Mouse (Mus musculus): ENCODE data around the gene Tomm70a. TPM values are rescaled to one million over a fixed set of nuclear protein-coding genes. Genes with fewer than 3 reads are reported as not detected.
A peak's percentile ranks its signal among the peaks of the same experiment; 100 is the strongest.
"Not testable (repeated sequence)": the region's sequence is repeated elsewhere in the genome, so short reads cannot be mapped to it uniquely, and the experiment has no call there.

Tomm70a gene
- total and polyA plus RNA-seq, 3 experiments = 112 to 194 (median 129) TPM

GRCm38 (mm10) chr16:57171570-57171969 is 50.1 kb downstream of the Tomm70a start:
- DNase-seq (ENCODE audit: extremely low read depth) = no peak
- Histone ChIP-seq H3K9me3 (replicated peaks; ENCODE audit: low read length) (peaks cover 2% of the 10 kb centered on the region), H3K4me2 (ENCODE audit: insufficient read depth, low read depth, poor library complexity, severe bottlenecking) (no peak overlapping the region), H3K9ac (ENCODE audit: insufficient read depth, low read depth) (no peak overlapping the region), H3K36me3 (replicated peaks in 1 of 2; ENCODE audit: control insufficient read depth in 1 of 2, insufficient read depth in 1 of 2, low read length in 1 of 2) (peaks cover 26 to 58% of the 10 kb centered on the region in 2 experiments), H3K4me3 (replicated peaks in 1 of 3; ENCODE audit: low read depth in 2 of 3, low read length in 2 of 3, poor library complexity in 1 of 3) (no peak overlapping the region), H3K27me3 (replicated peaks) (no peaks in the 10 kb centered on the region), H3K27ac (ENCODE audit: insufficient read depth, low read depth) (no peak overlapping the region), H3K79me2 (replicated peaks; ENCODE audit: control insufficient read depth, extremely low read depth, insufficient read depth, poor library complexity, severe bottlenecking) (no peaks in the 10 kb centered on the region), H3K4me1 (ENCODE audit: control insufficient read depth in 1 of 2, insufficient read depth in 2 of 2) (peaks cover 11 to 25% of the 10 kb centered on the region in 2 experiments)
- TF ChIP-seq ETS1 (conservative IDR thresholded peaks at IDR 0.05; ENCODE audit: low read depth, low read length) (no peak), MAX (IDR thresholded peaks at IDR 0.05; ENCODE audit: low read length) (no peak), HCFC1 (IDR thresholded peaks at IDR 0.05; ENCODE audit: low read depth, low read length) (no peak), USF1 (IDR thresholded peaks at IDR 0.05; ENCODE audit: low read depth, low read length) (no peak), SMC3 (IDR thresholded peaks at IDR 0.05; ENCODE audit: low read depth, low read length) (no peak), USF2 (conservative IDR thresholded peaks at IDR 0.05; ENCODE audit: low read depth, low read length) (no peak), NELFE (IDR thresholded peaks at IDR 0.05; ENCODE audit: low read depth, low read length) (no peak), IRF4 (IDR thresholded peaks at IDR 0.05; ENCODE audit: low read depth, low read length) (no peak), PAX5 (IDR thresholded peaks at IDR 0.05; ENCODE audit: low read length) (no peak)
- in situ Hi-C loops (cut with MboI; ENCODE audit: low pct_ligation_motif_present, low pct_unique_long_range_greater_than_20kb, low sequenced_read_pairs) = no loop called here
- dilution Hi-C loops (cut with MboI; ENCODE audit: extremely low pct_ligation_motif_present, extremely low pct_unique_long_range_greater_than_20kb, low sequenced_read_pairs) = no loop called here

DNA sequence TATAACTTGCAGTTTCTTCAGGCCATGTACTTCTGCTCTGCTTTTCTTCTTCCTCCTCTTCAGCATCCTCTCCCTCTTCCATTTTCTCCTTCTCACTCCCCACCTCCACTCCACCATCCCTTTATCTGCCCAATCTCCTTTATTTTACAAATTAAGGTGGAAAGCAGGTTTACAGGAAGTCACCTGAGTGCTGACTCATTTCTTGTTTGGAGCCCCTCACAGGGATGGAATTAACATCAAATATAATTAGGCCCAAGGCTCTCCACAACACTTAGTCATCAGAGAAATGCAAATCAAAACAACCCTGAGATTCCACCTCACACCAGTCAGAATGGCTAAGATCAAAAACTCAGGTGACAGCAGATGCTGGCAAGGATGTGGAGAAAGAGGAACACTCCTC is 53.0 kb downstream of the Tomm70a start:
- DNase-seq (ENCODE audit: extremely low read depth); H3K79me2 ChIP-seq (replicated peaks; ENCODE audit: control insufficient read depth, extremely low read depth, insufficient read depth, poor library complexity, severe bottlenecking); dilution Hi-C loops (cut with MboI; ENCODE audit: extremely low pct_ligation_motif_present, extremely low pct_unique_long_range_greater_than_20kb, low sequenced_read_pairs); in situ Hi-C loops (cut with MboI; ENCODE audit: low pct_ligation_motif_present, low pct_unique_long_range_greater_than_20kb, low sequenced_read_pairs); H3K4me2 ChIP-seq (ENCODE audit: insufficient read depth, low read depth, poor library complexity, severe bottlenecking); H3K27ac ChIP-seq (ENCODE audit: insufficient read depth, low read depth); H3K4me3 ChIP-seq (replicated peaks in 1 of 3; ENCODE audit: low read depth in 2 of 3, low read length in 2 of 3, poor library complexity in 1 of 3); H3K27me3 ChIP-seq (replicated peaks); H3K9ac ChIP-seq (ENCODE audit: insufficient read depth, low read depth); H3K9me3 ChIP-seq (replicated peaks; ENCODE audit: low read length): not testable (repeated sequence)
- Histone ChIP-seq H3K4me1 (ENCODE audit: control insufficient read depth in 1 of 2, insufficient read depth in 2 of 2) (peaks cover 9 to 23% of the 10 kb centered on the region in 2 experiments), H3K36me3 (replicated peaks in 1 of 2; ENCODE audit: control insufficient read depth in 1 of 2, insufficient read depth in 1 of 2, low read length in 1 of 2) (peaks cover 34 to 70% of the 10 kb centered on the region in 2 experiments)
- 0 out of 2 replicates have a peak, but pooled peaks have one; percentile 19 for TF ChIP-seq JUND (conservative IDR thresholded peaks at IDR 0.05; ENCODE audit: low read depth, low read length)
- TF ChIP-seq BHLHE40 (IDR thresholded peaks at IDR 0.05; ENCODE audit: low read depth, low read length) = peak; percentile 87
- TF ChIP-seq ETS1 (conservative IDR thresholded peaks at IDR 0.05; ENCODE audit: low read depth, low read length) = peak; percentile 25; the same call in 1 of the 2 replicates
- TF ChIP-seq IRF4 (IDR thresholded peaks at IDR 0.05; ENCODE audit: low read depth, low read length) = peak; percentile 51; the same call in 1 of the 2 replicates

GRCm38 (mm10) chr16:57175751-57176150 is 54.2 kb downstream of the Tomm70a start:
- no peak overlapping the region for H3K4me2 ChIP-seq (ENCODE audit: insufficient read depth, low read depth, poor library complexity, severe bottlenecking)
- peaks cover 31 to 69% of the 10 kb centered on the region in 2 experiments for H3K36me3 ChIP-seq (replicated peaks in 1 of 2; ENCODE audit: control insufficient read depth in 1 of 2, insufficient read depth in 1 of 2, low read length in 1 of 2)
- dilution Hi-C loops (cut with MboI; ENCODE audit: extremely low pct_ligation_motif_present, extremely low pct_unique_long_range_greater_than_20kb, low sequenced_read_pairs) (no loop called here), in situ Hi-C loops (cut with MboI; ENCODE audit: low pct_ligation_motif_present, low pct_unique_long_range_greater_than_20kb, low sequenced_read_pairs) (no loop called here)
- no peak for TF ChIP-seq JUN (IDR thresholded peaks at IDR 0.05; ENCODE audit: insufficient read depth, low read depth, low read length)
- no peak for TF ChIP-seq NRF1 (IDR thresholded peaks at IDR 0.05; ENCODE audit: low read depth, low read length)
- no peak for TF ChIP-seq POLR2AphosphoS2 (IDR thresholded peaks at IDR 0.05; ENCODE audit: low read depth, low read length)
- TF ChIP-seq ELF1 (IDR thresholded peaks at IDR 0.05; ENCODE audit: low read depth, low read length) = no peak
- TF ChIP-seq IRF4 (IDR thresholded peaks at IDR 0.05; ENCODE audit: low read depth, low read length) = peak; percentile 73; the same call in 1 of the 2 replicates
- H3K9me3 ChIP-seq (replicated peaks; ENCODE audit: low read length) = peaks cover 4% of the 10 kb centered on the region
- H3K27ac ChIP-seq (ENCODE audit: insufficient read depth, low read depth) = no peak overlapping the region
- no peak overlapping the region for H3K9ac ChIP-seq (ENCODE audit: insufficient read depth, low read depth)
- H3K27me3 ChIP-seq (replicated peaks) = no peaks in the 10 kb centered on the region
- DNase-seq (ENCODE audit: extremely low read depth) = peak; percentile 66
- H3K4me1 ChIP-seq (ENCODE audit: control insufficient read depth in 1 of 2, insufficient read depth in 2 of 2) = peaks cover 9 to 23% of the 10 kb centered on the region in 2 experiments
- no peak overlapping the region for H3K4me3 ChIP-seq (replicated peaks in 1 of 3; ENCODE audit: low read depth in 2 of 3, low read length in 2 of 3, poor library complexity in 1 of 3)
- no peaks in the 10 kb centered on the region for H3K79me2 ChIP-seq (replicated peaks; ENCODE audit: control insufficient read depth, extremely low read depth, insufficient read depth, poor library complexity, severe bottlenecking)
